Mouse (Mus musculus) kidney, adult 2 months (tissue): ENCODE data around the gene Pcbp2. TPM values are rescaled to one million over a fixed set of nuclear protein-coding genes. Genes with fewer than 3 reads are reported as not detected.

Source experiments
- DNase-seq: peaks from one replicate; pipeline ENCODE4 v3.0.0; 2021
- H3K27ac ChIP-seq: fragments of 200-500 bp; 2 replicates; pipeline ENCODE4 v1.5.1; 2012; ENCODE audit warnings: low read depth, low read length, control low read depth, inconsistent platforms; ENCODE audit not compliant: insufficient read depth
- H3K27me3 ChIP-seq: fragments of 200-500 bp; replicated peaks from 2 replicates; pipeline ENCODE4 v1.6.1; 2012; ENCODE audit warnings: mild to moderate bottlenecking, moderate library complexity, low read length, inconsistent platforms; ENCODE audit not compliant: control insufficient read depth, insufficient read depth
- H3K36me3 ChIP-seq: fragments of 200-500 bp; 2 replicates; pipeline ENCODE4 v1.6.1; 2012; ENCODE audit warnings: mild to moderate bottlenecking, moderate library complexity, low read length, inconsistent platforms; ENCODE audit not compliant: control insufficient read depth, insufficient read depth
- H3K4me1 ChIP-seq: fragments of 200-500 bp; 2 replicates; pipeline ENCODE4 v1.6.1; 2011; ENCODE audit warnings: low read length; ENCODE audit not compliant: control insufficient read depth, insufficient read depth
- H3K4me3 ChIP-seq: fragments of 200-500 bp; 2 replicates; pipeline ENCODE4 v1.5.1; 2011; ENCODE audit warnings: mild to moderate bottlenecking, low read depth, low read length, control low read depth; ENCODE audit not compliant: insufficient read depth
- CTCF ChIP-seq: fragments of 200-500 bp; conservative IDR thresholded peaks from 2 replicates; pipeline ENCODE4 v1.5.1; 2011; ENCODE audit warnings: low read depth, mild to moderate bottlenecking, control low read depth, low read length, moderate library complexity, mixed read lengths; ENCODE audit not compliant: insufficient read depth, insufficient read length
- POLR2A ChIP-seq: fragments of 200-500 bp; IDR thresholded peaks from one replicate; pipeline ENCODE4 v1.6.1; 2011; ENCODE audit warnings: low read depth, low read length, control low read depth
- WGBS: fragments of 180-500 bp; shearing (Covaris S2); methylation state at CpG from one replicate; pipeline ENCODE4 v1.1.7; 2018; 5-methylcytosine and 5-hydroxymethylcytosine counted together
- polyA plus RNA-seq: library from polyadenylated mRNA; depleted of rRNA; stranded (reverse); fragments of >200 nt; gene quantifications from 2 replicates; pipeline ENCODE4 v1.2.3, GENCODE M21; 2012

The Pcbp2 gene
- polyA plus RNA-seq, 1 experiment: 616 TPM

GRCm38 (mm10) chr15:102455993-102456392 lies 14.3 kb upstream of the Pcbp2 start:
- 44% methylated on average over 6 of the region's 6 CpGs for WGBS
- TF ChIP-seq CTCF (peak; percentile 59), POLR2A (no peak)
- Histone ChIP-seq H3K4me1 (peaks cover 9% of the 10 kb centered on the region; the same call in 1 of the 2 replicates), H3K36me3 (no peaks in the 10 kb centered on the region), H3K27ac (no peak overlapping the region), H3K27me3 (no peaks in the 10 kb centered on the region), H3K4me3 (no peak overlapping the region)
- no peak for DNase-seq

- WGBS: 70% methylated on average over 5 of the region's 5 CpGs
- H3K27me3 ChIP-seq: no peaks in the 10 kb centered on the region
- peaks cover 5% of the 10 kb centered on the region; the same call in 1 of the 2 replicates for H3K4me1 ChIP-seq
- DNase-seq: peak; percentile 30
- TF ChIP-seq CTCF: no peak
- TF ChIP-seq POLR2A: no peak
- no peak overlapping the region for H3K4me3 ChIP-seq
- H3K27ac ChIP-seq: 0 out of 2 replicates have a peak overlapping the region, but pooled peaks have one; percentile 7
- 0 out of 2 replicates have a peak, but pooled peaks cover 2% of the 10 kb centered on the region for H3K36me3 ChIP-seq
These were observed 12.1 kb upstream of the Pcbp2 start for GRCm38 (mm10) chr15:102458050-102458736.

GRCm38 (mm10) chr15:102458904-102459317 lies 11.4 kb upstream of the Pcbp2 start, which contains the start of gene Prr13:
TSS of gene Prr13 (plus strand) at chr15:102459028.
- H3K4me3 ChIP-seq: peak within 1 kb of the TSS; percentile 92
- peak; percentile 99 for DNase-seq
- peak within 1 kb of the TSS; percentile 71; the same call in 1 of the 2 replicates for H3K27ac ChIP-seq
- 1% methylated on average over 19 of the region's 19 CpGs for WGBS
- H3K36me3 ChIP-seq: 0 out of 2 replicates have a peak, but pooled peaks cover 2% of the 10 kb centered on the region
- TF ChIP-seq POLR2A: peak; percentile 68
- TF ChIP-seq CTCF: peak; percentile 66
- no peaks in the 10 kb centered on the region for H3K27me3 ChIP-seq
- peaks cover 5% of the 10 kb centered on the region; the same call in 1 of the 2 replicates for H3K4me1 ChIP-seq

- 0 out of 2 replicates have a peak, but pooled peaks cover 2% of the 10 kb centered on the region for H3K36me3 ChIP-seq
- H3K4me3 ChIP-seq: peak overlapping the region; percentile 92
- DNase-seq: no peak
- peak overlapping the region; percentile 71; the same call in 1 of the 2 replicates for H3K27ac ChIP-seq
- WGBS: 27% methylated on average over 6 of the region's 6 CpGs
- no peak for TF ChIP-seq POLR2A
- TF ChIP-seq CTCF: no peak
- no peaks in the 10 kb centered on the region for H3K27me3 ChIP-seq
- peaks cover 5% of the 10 kb centered on the region; the same call in 1 of the 2 replicates for H3K4me1 ChIP-seq
These were observed 11.0 kb upstream of the Pcbp2 start for GRCm38 (mm10) chr15:102459381-102459780.

- H3K4me3 ChIP-seq: no peak overlapping the region
- TF ChIP-seq POLR2A (no peak), CTCF (no peak)
- H3K27ac ChIP-seq: no peak overlapping the region
- DNase-seq: no peak
- 0 out of 2 replicates have a peak, but pooled peaks cover 2% of the 10 kb centered on the region for H3K36me3 ChIP-seq
- peaks cover 5% of the 10 kb centered on the region; the same call in 1 of the 2 replicates for H3K4me1 ChIP-seq
- H3K27me3 ChIP-seq: no peaks in the 10 kb centered on the region
- 45% methylated on average over 5 of the region's 5 CpGs for WGBS
These were observed 10.5 kb upstream of the Pcbp2 start for GRCm38 (mm10) chr15:102459847-102460246.

- DNase-seq: no peak
- WGBS: 45% methylated on average over 12 of the region's 12 CpGs
- Histone ChIP-seq H3K27ac (no peak overlapping the region), H3K36me3 (0 out of 2 replicates have a peak, but pooled peaks cover 2% of the 10 kb centered on the region), H3K4me3 (no peak overlapping the region), H3K27me3 (no peaks in the 10 kb centered on the region), H3K4me1 (peaks cover 5% of the 10 kb centered on the region; the same call in 1 of the 2 replicates)
- TF ChIP-seq POLR2A (no peak), CTCF (no peak)
These were observed 9.9 kb upstream of the Pcbp2 start for GRCm38 (mm10) chr15:102460409-102460808.

- peaks cover 5% of the 10 kb centered on the region; the same call in 1 of the 2 replicates for H3K4me1 ChIP-seq
- H3K27ac ChIP-seq: no peak overlapping the region
- DNase-seq: no peak
- TF ChIP-seq POLR2A (no peak), CTCF (no peak)
- no peak overlapping the region for H3K4me3 ChIP-seq
- 0 out of 2 replicates have a peak, but pooled peaks cover 2% of the 10 kb centered on the region for H3K36me3 ChIP-seq
- H3K27me3 ChIP-seq: no peaks in the 10 kb centered on the region
- WGBS: 36% methylated on average over 4 of the region's 4 CpGs
These were observed 9.4 kb upstream of the Pcbp2 start for GRCm38 (mm10) chr15:102460971-102461370.
